Mouse (Mus musculus): Measurements from ENCODE around the gene Aknad1. TPM values are rescaled to one million over a fixed set of nuclear protein-coding genes. Genes with fewer than 3 reads are reported as not detected.
A peak's percentile ranks its signal among the peaks of the same experiment; 100 is the strongest.

The Aknad1 gene
- polyA plus RNA-seq, 1 experiment, result not detected

GRCm38 (mm10) chr3:108726413-108726812 is 13.0 kb upstream of the Aknad1 start:
- TF ChIP-seq GATA1 (IDR thresholded peaks at IDR 0.05; ENCODE audit: low read length), result no peak

GRCm38 (mm10) chr3:108727344-108727743 is 12.1 kb upstream of the Aknad1 start:
- no peak for TF ChIP-seq GATA1 (IDR thresholded peaks at IDR 0.05; ENCODE audit: low read length)

- no peak for TF ChIP-seq GATA1 (IDR thresholded peaks at IDR 0.05; ENCODE audit: low read length)
Measured at GRCm38 (mm10) chr3:108727776-108728175, 11.7 kb upstream of the Aknad1 start.

- TF ChIP-seq GATA1 (IDR thresholded peaks at IDR 0.05; ENCODE audit: low read length), result no peak
Measured at GRCm38 (mm10) chr3:108730316-108730715, 9.1 kb upstream of the Aknad1 start.

DNA sequence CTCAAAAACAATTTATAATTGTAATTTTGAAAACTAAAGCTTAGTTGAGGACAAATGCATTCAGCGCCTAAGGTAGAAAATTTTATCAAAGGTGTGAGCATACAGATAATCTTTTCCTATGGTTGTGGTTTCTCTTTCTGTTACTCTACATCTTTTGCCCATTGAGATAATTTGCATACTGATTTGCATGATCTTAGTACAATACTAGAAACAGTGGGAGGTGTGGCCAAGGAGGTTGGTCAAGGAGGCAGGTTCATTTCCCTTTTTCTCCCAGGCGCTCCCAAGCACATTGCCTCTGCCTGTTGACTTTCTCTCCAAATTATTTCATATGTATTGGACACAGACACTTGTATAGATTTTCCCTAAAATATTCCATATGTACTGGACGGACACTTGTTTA is 1.7 kb upstream of the Aknad1 start:
- TF ChIP-seq GATA1 (IDR thresholded peaks at IDR 0.05; ENCODE audit: low read length), result no peak

- no peak for TF ChIP-seq GATA1 (IDR thresholded peaks at IDR 0.05; ENCODE audit: low read length)
Measured at GRCm38 (mm10) chr3:108744060-108744459, 4.6 kb downstream of the Aknad1 start.

- no peak for TF ChIP-seq GATA1 (IDR thresholded peaks at IDR 0.05; ENCODE audit: low read length)
Measured at GRCm38 (mm10) chr3:108751061-108751460, 11.6 kb downstream of the Aknad1 start.

GRCm38 (mm10) chr3:108751691-108752090 is 12.2 kb downstream of the Aknad1 start:
- peak; percentile 76 for TF ChIP-seq GATA1 (IDR thresholded peaks at IDR 0.05; ENCODE audit: low read length)

DNA sequence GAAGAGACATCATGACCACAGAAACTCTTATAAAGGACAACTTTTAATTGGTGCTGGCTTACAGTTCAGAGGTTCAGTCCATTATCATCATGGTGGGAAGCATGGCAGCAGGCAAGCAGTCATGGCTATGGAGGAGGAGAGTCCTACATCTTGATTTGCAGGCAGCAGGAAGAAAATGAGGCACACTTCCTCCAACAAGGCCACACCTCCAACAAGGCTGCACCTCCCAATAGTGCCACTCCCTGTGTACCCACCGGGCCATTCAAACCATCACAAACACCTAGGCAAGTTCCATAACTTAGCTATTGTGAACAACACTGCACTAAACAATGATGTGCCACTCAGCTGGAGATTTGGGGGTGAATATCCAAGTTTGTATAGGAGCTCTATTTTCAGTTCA is 15.1 kb downstream of the Aknad1 start:
- TF ChIP-seq GATA1 (IDR thresholded peaks at IDR 0.05; ENCODE audit: low read length), result no peak

GRCm38 (mm10) chr3:108755542-108755941 is 16.1 kb downstream of the Aknad1 start:
- TF ChIP-seq GATA1 (IDR thresholded peaks at IDR 0.05; ENCODE audit: low read length), result no peak

DNA sequence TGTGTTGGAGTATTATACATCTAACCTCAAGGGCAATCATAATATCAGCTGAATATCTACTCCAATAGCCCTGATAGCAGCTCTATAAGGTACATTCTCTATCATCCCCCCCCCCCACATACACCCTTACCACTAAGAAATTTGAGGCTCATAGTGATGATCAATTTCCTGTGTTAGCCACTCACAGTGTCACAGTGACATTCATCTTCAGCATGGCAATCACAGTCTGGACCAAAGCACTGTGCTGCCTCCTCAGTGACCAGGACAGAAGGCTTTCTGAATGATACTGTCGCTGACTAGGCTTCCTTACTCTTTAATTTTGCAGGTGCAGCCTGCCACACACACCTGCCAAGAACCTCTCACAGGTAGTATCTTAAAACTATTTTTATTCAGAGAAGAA is 16.7 kb downstream of the Aknad1 start:
- no peak for TF ChIP-seq GATA1 (IDR thresholded peaks at IDR 0.05; ENCODE audit: low read length)

GRCm38 (mm10) chr3:108757570-108757969 is 18.1 kb downstream of the Aknad1 start:
- TF ChIP-seq GATA1 (IDR thresholded peaks at IDR 0.05; ENCODE audit: low read length), result no peak

DNA sequence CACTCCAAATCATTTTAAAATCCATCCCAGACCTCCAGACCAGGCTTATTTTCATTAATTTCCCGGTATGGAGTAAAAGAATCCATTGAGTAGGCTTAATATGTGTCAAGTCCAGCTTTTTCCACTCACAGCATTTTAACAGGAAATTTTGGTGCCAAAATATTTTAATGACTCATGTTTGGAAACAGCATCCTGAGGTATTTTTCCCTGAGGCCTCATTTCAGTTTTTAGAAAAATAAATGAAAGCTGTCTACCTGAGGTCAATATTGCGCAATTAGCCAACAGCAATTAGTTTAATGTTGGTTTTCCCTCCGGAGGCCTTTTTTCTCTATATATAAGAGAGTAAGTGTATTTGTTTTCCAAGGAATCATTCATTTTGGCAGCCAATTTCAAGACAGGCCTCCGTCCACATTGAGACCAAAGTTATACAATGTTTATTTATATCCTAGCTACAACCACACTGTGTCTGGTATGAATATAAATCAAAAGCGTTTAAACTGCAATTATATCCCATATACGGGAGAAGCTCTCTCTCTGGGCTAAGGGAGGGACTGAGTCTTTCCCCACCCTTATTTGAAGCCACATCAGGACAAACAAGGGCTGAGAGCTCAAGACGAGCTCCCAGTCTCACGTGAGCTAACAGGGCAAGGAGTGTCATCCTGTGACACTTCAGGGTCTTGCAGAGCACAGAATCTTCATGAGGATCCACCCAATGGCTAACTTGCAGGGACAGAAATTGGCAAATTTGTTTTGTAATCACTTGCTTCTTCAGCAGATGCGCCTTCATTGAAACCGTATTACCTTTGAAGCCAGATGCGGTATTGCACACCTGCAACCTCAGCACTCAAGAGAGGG is 20.3 kb downstream of the Aknad1 start:
- TF ChIP-seq GATA1 (IDR thresholded peaks at IDR 0.05; ENCODE audit: low read length), result no peak

DNA sequence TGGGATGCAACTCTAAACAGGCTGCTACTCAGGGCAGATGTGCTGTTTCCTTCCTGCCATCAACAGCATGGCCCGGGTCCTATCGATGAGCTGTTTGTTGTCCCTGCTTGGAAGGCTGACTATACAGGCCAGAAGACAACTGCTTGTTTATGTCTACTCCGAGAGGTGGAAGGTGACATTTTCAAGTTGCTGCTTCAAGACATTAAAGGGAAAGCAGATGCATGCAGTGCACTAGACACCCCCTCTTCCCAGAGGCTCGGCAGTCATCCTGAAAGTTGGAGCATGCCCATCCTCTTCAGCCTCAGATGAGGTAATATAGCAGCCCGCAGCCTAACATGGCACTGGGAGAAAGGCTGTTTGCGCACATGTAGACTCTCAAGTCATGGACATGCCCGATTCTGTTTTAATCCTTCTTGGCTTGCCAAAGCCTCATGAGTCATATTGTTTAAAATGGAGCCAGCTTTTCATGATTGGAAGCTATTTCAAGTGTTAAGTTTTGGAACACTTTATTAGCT is 23.2 kb downstream of the Aknad1 start:
- TF ChIP-seq GATA1 (IDR thresholded peaks at IDR 0.05; ENCODE audit: low read length), result no peak

- no peak for TF ChIP-seq GATA1 (IDR thresholded peaks at IDR 0.05; ENCODE audit: low read length)
Measured at GRCm38 (mm10) chr3:108763691-108764090, 24.2 kb downstream of the Aknad1 start.

- no peak for TF ChIP-seq GATA1 (IDR thresholded peaks at IDR 0.05; ENCODE audit: low read length)
Measured at GRCm38 (mm10) chr3:108764976-108765375, 25.5 kb downstream of the Aknad1 start.

GRCm38 (mm10) chr3:108765476-108765875 is 26.0 kb downstream of the Aknad1 start:
- no peak for TF ChIP-seq GATA1 (IDR thresholded peaks at IDR 0.05; ENCODE audit: low read length)
